Mouse (Mus musculus): ENCODE measurements around the gene Parp11. TPM values are rescaled to one million over a fixed set of nuclear protein-coding genes. Genes with fewer than 3 reads are reported as not detected.

Parp11 gene
- total RNA-seq, 4 experiments from 2014 or later, result 7.6 to 8.3 (median 8.1) TPM

Other genes starting within 250 kb of the Parp11 start
- 1 to 10 TPM in 3 of 4 experiments, under 1 TPM in 1; 0.35 to 3.4 (median 2.4) TPM for gene Cracr2a, start 114.5 kb downstream of the Parp11 start, total RNA-seq (2022)

Data from heart, adult 8-10 months (tissue).